Mouse (Mus musculus): ENCODE results near the gene Cdk12.
"Not testable (repeated sequence)": the region's sequence is repeated elsewhere in the genome, so short reads cannot be mapped to it uniquely, and the experiment has no call there.

Gene Cdk12

DNA sequence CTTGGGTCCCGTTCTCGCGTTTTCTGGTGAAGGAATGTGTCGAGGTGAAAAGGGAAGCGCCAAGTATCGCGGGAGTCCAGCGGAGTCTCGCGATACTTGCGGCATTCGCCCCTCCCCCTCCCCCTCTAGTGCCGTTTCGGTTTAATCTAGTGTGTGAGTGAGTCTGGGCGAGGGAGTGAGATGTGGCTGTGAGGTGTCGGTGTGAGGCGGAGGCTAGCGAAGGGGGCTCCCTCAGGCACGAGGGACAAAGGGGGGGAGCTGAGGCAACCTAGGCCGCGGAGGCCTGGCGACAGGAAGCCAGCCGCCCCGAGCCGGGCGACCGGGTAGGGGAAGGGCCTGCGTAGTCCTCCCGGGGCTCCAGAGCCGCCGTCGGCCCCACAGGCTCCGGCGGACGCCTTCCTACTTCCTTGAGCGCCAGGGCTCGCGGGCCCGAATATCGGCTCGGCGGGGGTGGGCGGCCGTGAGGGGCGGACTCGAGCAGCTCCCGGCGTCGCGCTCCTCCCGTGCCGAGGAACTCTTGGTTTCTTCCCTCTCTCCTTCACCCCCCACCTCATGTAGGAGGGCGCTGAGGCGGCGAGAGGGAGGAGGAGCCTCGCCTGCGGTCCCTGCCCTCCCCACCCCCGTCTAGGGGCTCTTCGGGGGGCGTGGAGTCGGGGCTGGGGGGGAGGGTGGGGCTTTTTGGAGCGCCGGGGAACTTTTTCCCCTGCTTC, at the start of gene Cdk12:
Gene Cdk12, plus strand, starts transcription at position 419 of the 710 bp plus-strand sequence.
- peak; percentile 97 for DNase-seq (ENCODE audit: low spot score)

DNA sequence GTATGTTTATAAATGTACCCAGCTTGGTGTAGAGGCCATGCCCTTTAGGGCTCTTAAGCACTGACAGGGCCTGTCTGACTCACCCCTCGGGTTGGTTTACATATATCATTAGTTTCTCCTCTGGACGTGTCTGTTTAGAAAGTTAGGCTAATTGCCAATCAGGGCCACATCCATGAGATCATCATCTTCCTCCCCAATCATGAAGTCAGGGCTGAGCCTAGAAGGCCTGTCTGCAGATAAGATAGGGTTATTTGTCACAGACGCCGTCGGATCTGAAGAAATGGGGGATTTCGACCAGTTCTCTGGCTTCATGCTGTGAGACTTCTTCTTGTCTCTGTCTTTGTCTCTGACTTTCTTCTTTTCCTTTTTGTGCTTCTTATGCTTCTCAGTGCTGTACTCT, 47.8 kb upstream of the Cdk12 start:
- no peak for DNase-seq (ENCODE audit: low spot score)

DNA sequence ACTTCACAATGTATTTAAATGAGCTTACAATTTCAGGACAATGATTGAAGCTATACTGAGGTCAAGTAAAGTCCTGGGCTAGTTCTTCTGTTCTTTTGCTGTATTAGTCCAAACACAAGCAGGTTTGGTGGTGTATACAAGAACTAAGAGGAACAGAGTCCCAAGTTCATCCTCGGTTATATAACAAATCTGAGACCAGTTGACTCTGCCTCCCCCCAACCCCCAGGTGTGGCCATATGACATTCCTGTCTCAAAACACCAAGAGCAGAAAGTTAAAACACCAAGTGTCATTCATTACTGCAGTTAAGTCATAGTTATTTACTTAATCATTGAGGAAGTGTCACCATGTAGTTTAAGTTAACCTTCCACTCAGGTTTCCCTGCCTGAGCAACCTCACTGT, 34.5 kb upstream of the Cdk12 start:
- no peak for DNase-seq (ENCODE audit: low spot score)

GRCm38 (mm10) chr11:98182149-98182548, 20.7 kb upstream of the Cdk12 start:
- DNase-seq (ENCODE audit: low spot score): not testable (repeated sequence)

DNA sequence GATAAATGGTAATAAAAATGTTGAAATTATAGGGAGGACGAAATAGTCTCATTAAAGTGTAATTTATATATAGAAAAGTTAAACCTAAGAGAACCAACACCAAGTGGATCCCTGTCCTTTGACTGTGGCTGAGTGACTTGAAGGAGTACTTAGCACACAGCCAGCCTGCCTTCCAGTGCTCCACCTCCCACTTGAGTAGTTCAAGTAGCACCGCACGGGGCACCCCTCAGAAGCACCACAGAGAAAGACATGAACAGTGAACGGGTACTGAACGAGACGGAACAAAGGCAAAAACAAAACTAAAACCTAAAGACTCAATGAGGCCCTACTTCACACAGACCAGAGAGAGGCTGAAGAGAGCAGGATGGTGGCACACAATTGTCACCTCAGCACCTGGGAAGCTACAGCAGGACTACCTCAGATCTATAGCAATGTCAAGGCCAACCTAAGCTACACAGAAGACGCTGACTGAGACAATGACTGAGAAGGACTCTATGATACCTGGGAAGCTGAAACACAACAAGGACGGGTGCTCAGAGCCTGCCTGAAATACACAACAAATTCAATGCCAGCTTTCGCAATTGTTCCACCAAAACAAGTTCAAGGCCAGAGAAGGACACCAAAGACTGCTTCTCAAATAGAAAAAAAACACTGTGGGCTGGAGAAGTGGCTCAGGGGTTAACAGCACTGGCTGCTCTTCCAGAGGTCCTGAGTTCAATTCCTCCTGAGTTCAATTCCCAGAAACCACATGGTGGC, 15.0 kb upstream of the Cdk12 start:
- no peak for DNase-seq (ENCODE audit: low spot score)

GRCm38 (mm10) chr11:98190820-98191219, 12.0 kb upstream of the Cdk12 start:
- no peak for DNase-seq (ENCODE audit: low spot score)

DNA sequence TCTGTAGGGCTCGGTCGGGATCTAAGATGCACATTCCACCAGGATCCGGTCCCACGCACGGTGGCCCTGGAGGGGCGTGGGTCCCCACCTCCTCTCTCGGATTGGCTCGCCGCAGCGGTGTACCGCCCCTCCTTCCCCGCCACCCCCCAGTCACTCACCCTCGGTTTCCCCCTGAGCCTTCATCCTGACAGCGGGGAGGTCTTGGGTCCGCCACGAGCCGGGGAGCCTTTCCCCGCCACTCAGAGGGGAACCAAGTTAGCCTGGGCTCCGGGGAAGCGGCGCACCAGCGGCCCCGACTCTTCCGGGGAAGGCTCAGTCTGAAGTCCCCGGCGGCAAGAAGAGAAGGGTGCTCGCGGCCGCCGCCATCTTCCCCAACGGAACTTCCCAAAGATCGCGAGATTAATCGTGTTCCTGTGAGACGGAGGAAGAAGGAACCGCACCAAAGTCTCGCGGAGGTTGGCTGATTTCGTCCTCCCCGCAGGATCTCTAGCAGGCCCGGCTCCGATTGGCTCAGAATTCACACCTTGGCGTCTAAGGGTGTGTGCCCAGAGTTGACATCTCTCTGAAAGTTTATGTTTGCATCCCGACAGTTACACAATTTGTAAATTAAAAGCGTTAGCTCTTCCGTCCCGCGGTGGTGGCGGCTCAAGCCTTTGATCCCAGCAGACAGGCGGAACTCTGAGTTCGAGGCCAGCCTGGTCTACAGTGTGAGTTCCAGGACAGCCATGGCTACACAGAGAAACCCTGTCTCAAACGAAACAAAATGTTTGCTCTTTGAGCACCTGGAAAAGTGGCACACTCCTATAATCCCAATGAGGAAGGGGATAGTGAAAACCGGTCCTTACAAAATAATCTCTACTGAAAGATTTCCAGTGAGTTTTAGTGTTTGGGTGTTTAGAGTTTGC, 9.7 kb upstream of the Cdk12 start, which contains the start of gene Med1:
Gene Med1, minus strand, starts transcription at position 393 of the 905 bp plus-strand sequence.
- peak; percentile 89 for DNase-seq (ENCODE audit: low spot score)

DNA sequence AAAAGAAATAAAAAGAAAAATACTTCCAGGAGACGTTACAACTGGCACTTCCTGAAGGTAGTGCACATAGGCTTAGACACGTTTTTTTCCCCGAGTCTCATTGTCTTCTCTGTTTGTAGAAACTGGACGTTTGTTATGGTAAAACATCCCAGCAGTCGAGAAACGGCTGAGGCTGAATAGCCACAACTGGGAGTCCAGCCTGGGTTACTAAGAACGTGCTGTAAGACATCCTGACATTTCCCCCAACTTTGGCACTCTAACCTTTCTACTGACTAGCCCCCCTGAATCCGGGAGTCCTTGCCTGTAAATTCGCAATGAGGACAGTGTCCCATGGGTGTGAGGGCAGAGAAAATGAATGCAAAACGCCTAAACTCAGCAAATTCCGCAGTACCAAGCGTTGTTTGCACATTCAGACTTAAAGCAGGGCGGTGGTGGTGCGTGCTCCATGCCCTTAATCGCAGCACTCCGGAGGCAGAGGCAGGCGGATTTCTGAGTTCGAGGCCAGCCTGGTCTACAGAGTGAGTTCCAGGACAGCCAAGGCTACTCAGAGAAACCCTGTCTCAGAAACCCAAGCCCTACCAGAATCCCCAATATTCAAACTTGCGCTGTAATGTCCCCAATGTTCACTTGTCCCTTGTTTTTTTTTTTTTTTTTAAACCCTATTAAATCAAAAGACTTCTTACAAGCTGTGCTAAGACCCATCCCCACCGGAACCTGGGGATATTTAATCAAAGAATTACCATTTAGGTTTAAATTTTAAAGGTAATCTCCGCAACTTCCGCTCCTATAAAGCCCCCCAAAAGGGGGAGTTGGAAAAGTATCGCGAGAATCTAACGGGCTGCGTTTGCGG, 843 bp upstream of the Cdk12 start:
- DNase-seq (ENCODE audit: low spot score): peak; percentile 56

DNA sequence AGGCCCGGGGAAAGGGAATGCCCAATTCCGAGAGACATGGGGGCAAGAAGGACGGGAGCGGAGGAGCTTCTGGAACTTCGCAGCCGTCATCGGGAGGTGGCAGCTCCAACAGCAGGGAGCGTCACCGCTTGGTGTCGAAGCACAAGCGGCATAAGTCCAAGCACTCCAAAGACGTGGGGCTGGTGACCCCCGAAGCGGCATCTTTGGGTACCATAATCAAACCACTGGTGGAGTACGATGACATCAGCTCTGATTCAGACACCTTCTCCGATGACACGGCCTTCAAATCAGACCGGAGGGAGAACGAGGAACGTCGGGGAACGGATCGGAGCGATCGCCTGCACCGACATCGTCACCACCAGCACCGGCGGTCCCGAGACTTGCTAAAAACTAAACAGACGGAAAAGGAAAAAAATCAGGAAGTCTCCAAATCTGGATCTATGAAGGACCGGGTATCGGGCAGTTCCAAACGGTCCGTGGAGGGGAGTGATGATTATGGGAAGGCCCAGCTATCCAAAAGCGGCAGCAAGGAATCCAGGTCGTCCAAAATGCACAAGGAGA, 572 bp downstream of the Cdk12 start:
- peak; percentile 69 for DNase-seq (ENCODE audit: low spot score)

DNA sequence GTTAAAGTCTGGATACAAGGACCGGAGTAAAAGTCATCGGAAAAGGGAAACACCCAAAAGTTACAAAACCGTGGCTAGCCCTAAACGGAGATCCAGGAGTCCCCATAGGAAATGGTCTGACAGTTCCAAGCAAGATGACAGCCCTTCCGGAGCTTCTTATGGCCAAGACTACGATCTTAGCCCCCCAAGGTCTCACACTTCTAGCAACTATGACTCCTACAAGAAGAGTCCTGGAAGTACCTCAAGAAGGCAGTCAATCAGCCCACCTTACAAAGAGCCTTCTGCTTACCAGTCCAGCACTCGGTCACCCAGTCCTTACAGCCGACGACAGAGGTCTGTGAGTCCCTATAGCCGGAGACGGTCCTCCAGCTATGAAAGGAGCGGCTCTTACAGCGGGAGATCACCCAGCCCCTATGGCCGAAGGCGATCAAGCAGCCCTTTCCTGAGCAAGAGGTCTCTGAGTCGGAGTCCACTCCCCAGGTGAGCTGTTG, 1.1 kb downstream of the Cdk12 start:
- DNase-seq (ENCODE audit: low spot score): peak; percentile 47

- DNase-seq (ENCODE audit: low spot score): no peak
Observed at GRCm38 (mm10) chr11:98205463-98205862, 2.6 kb downstream of the Cdk12 start.

GRCm38 (mm10) chr11:98206281-98206680, 3.4 kb downstream of the Cdk12 start:
- DNase-seq (ENCODE audit: low spot score): not testable (repeated sequence)

- not testable (repeated sequence) for DNase-seq (ENCODE audit: low spot score)
Observed at GRCm38 (mm10) chr11:98209661-98210060, 6.8 kb downstream of the Cdk12 start.

DNA sequence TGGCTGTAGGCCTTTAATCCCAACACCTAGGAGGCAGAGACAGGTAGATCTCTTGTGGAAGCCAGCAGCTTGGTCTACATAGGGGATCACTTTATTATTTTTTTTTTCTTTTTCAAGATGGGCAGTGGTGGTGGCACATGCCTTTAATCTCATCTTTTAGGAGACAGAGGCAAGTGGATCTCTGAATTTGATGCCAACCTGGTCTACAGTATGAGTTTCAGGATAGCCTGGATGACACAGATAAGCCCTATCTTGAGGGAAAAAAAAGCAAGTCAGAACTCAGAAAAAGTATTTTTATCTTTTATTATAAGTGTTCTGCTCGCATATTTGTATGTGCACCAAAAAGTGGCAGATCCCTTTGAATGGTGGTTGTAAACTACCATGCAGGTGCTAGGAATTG, 10.5 kb downstream of the Cdk12 start:
- no peak for DNase-seq (ENCODE audit: low spot score)

DNA sequence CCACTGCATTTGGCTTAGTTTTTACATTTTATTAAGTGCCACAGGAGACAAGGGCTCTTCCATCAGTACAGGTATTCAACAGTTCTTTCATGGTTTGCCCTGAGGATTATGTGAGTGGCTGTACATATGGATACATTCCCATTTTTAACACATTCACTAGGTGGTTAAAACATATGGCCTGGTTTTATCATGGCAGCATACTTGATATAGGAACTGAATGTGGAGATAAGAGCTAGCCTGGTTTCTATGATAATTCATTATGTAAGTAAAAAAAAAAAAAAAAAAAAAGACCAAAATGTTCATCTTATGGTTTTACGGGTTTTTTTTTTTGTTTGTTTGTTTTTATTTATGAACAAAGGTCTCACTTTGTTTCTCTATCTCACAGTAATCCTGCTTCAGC, 23.5 kb downstream of the Cdk12 start:
- DNase-seq (ENCODE audit: low spot score): no peak

- DNase-seq (ENCODE audit: low spot score): no peak
Observed at GRCm38 (mm10) chr11:98238416-98238815, 35.6 kb downstream of the Cdk12 start.

DNA sequence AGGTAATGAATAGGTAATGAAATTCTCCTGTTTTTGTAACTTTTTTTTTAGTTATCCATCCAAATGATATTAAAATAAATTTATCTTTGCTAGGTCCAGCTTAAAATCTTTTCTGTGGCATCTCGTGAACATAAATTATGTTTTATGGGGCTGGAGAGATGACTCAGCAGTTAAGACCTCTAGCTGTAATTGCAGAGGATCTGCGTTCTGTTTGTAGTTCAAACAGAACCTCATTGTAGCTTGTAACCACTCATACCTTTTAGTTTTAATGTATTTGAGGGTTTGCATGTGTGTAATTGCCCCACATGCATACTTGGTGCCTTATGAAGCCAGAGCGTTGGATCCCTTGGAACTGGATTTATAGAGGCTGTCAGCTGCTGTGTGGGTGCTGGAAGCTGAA, 36.1 kb downstream of the Cdk12 start:
- DNase-seq (ENCODE audit: low spot score): no peak

- DNase-seq (ENCODE audit: low spot score): not testable (repeated sequence)
Observed at GRCm38 (mm10) chr11:98242910-98243309, 40.1 kb downstream of the Cdk12 start.

- DNase-seq (ENCODE audit: low spot score): no peak
Observed at GRCm38 (mm10) chr11:98244415-98244814, 41.6 kb downstream of the Cdk12 start.

GRCm38 (mm10) chr11:98247325-98247724, 44.5 kb downstream of the Cdk12 start:
- no peak for DNase-seq (ENCODE audit: low spot score)

DNA sequence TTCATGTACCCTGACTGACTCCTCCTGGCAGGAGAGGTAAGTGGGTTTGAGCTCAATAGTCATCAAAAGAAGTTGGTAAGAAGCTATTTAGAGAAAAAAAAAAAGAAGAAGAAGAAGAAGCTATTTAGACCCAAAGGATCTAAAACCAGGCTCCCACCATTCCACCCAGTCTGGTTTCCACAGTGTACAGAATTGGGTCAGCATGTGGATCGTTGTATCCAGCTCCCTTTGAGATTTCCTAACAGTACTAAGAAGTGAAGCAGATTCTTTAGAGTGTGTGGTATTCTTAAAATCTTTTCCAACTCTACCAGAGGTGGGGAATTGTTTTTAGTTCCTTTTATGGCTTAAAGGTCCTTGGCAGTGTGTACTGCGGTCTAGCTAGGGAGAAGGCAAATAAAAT, 50.9 kb downstream of the Cdk12 start:
- DNase-seq (ENCODE audit: low spot score): no peak
